Mouse (Mus musculus) urinary bladder, adult 18-20 months (tissue): ENCODE measurements at regions not wholly inside any gene's neighbourhood (a gene's known extent, or its start where the extent isn't known, plus 50 kb on each side); places are given as distances from the start of the nearest gene placed in this dataset.
"Not testable (repeated sequence)": the region's sequence is repeated elsewhere in the genome, so short reads cannot be mapped to it uniquely, and the experiment has no call there.

ENCODE experiments used
- DNase-seq, 2 experiments: peaks; one replicate each; pipeline ENCODE4 v3.0.0; 2022; ENCODE audit warnings: low spot score in 2 of 2, mixed read lengths in 2 of 2

DNA sequence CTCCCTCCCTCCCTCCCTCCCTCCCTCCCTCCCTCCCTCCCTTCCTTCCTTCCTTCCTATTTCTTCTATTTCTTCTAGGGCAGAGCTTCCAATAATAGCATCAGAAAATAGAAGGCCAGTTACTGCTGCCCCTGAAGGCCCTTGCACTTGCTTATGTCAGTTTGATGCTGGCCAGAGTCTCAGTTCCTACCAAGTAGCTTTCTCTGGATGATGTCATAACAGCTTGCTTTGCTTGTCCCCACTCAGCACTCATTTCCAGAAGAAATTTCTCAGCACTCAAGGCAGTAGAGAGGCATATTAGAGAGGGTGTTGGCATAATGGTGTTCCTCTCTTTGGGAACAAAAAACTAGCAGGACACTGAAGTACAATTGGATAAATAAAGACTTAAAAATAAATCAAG, 811.6 kb upstream of the 4930444P10Rik start:
- DNase-seq = no peak

- DNase-seq = not testable (repeated sequence)
Measured at GRCm38 (mm10) chr1:16868383-16868782, 775.3 kb upstream of the 4930444P10Rik start.

DNA sequence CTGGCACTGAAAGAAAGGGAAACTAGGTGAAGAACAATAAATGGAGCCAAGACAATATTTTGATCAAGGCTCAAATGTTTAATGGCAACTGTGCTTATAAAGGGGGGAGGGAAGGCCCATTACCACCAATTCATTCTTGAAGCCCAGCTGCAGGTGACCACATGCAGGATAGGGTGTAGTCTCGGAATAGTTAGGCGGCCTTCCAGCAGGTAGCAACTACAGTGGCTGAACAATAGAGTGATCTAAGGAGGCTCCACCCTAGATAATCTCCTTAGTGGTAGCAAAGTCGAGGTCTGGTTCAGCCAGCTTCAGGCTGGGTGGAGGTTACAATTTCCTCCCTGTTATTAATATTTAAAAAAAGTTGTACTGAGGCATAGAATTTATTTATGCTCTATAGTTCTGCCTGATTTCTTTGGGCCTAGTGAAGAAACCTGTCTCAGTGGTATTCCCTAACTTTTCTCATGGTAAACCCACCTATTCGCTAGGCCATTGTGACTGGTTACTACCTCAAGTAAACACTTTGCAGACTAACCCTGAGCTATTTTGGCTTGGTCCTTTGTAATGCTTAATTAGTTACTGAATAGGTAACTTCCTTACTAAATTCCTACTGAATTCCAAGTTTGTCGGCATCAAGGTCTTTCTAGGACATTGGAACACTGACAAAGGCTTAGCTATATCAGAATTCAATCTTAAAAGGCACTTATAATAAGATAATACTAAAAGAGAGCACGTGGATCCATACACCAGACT, 774.1 kb upstream of the 4930444P10Rik start:
- not testable (repeated sequence) for DNase-seq

GRCm38 (mm10) chr1:16837111-16837510, 744.0 kb upstream of the 4930444P10Rik start:
- DNase-seq = no peak

- DNase-seq = not testable (repeated sequence)
Measured at GRCm38 (mm10) chr1:16824709-16825108, 731.6 kb upstream of the 4930444P10Rik start.

GRCm38 (mm10) chr1:16824057-16824456, 730.9 kb upstream of the 4930444P10Rik start:
- DNase-seq = no peak

- DNase-seq = no peak
Measured at GRCm38 (mm10) chr1:16821186-16821585, 728.1 kb upstream of the 4930444P10Rik start.

DNA sequence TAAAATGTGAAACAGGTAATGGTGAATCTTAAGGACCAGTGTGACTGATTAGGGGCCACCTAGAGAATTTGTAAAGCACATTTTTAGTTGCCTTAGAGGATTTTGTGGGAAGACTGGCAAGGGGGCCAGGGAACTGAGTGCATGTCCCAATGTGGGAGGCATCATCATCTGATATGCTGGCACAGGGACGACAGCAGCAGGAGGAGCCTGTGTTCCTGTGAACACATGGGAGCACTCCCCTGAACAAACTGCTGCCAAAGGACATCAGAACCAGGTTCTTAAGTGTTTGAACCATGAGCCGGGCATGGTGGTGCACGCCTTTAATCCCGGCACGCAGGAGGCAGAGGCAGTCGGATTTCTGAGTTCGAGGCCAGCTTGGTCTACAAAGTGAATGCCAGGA, 723.4 kb upstream of the 4930444P10Rik start:
- DNase-seq = no peak

DNA sequence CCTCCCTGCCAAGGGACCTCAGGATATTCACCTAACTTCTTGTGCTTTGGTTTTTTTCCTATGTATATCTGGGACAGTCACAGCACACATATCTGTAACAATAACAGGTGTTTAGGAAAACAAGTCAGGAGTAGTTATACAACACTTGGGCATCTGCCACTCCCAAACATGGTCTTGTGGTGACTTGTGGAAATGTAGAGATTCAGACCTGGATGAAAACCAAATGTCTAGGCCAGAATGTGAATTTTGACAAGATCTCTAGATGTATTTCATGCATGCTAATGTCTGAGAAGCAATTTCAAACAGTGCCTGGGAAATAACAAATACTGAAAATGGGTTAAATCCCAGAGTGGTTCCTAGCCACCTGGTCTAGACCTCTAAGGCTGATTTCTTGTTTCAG, 722.6 kb upstream of the 4930444P10Rik start:
- no peak for DNase-seq

GRCm38 (mm10) chr1:16809370-16810150, 716.4 kb upstream of the 4930444P10Rik start:
- no peak for DNase-seq

GRCm38 (mm10) chr1:16798292-16798691, 705.2 kb upstream of the 4930444P10Rik start:
- DNase-seq = peak; percentile 58 to 62

- DNase-seq = no peak
Measured at GRCm38 (mm10) chr1:16796449-16796848, 703.3 kb upstream of the 4930444P10Rik start.

- no peak for DNase-seq
Measured at GRCm38 (mm10) chr1:16790733-16791309, 697.7 kb upstream of the 4930444P10Rik start.

- no peak for DNase-seq
Measured at GRCm38 (mm10) chr1:16779791-16780190, 686.7 kb upstream of the 4930444P10Rik start.

DNA sequence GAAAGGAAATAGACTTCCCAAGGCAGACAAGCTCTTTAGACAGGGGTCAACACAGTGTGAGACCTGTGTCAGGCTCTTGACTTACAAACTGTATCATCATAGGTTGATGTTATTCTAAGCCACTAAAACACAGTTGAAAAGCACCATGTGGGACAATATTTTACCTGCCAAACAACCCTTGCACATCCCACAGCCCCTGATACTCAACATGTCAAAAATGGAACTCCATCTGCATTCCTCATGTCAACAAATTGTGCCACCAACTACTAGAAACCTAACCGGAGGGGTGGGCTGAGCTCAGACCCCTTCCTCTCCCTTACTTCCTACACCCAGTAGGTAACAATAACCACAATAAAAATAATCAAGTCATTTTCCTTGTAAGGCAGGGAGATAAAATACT, 667.8 kb upstream of the 4930444P10Rik start:
- DNase-seq = no peak
